Mouse (Mus musculus): ENCODE measurements around the gene Dlg2. TPM values are rescaled to one million over a fixed set of nuclear protein-coding genes. Genes with fewer than 3 reads are reported as not detected.

Dlg2 gene
- polyA plus RNA-seq, 1 experiment: 6.0 TPM

GRCm38 (mm10) chr7:92301046-92301445, 1824.6 kb downstream of the Dlg2 start:
- H3K4me1 ChIP-seq (replicated peaks; ENCODE audit: control insufficient read depth, insufficient read depth, low read length): no peaks in the 10 kb centered on the region
- WGBS: 81% methylated on average over 2 of the region's 2 CpGs
- no peak overlapping the region for H3K27ac ChIP-seq (ENCODE audit: control insufficient read depth, insufficient read depth, low read length)
- H3K36me3 ChIP-seq (ENCODE audit: control insufficient read depth, insufficient read depth, low read length): no peaks in the 10 kb centered on the region
- TF ChIP-seq POLR2A (IDR thresholded peaks at IDR 0.05; ENCODE audit: control insufficient read depth, extremely low read depth, insufficient read depth, low read length, poor library complexity) (no peak), CTCF (IDR thresholded peaks at IDR 0.05; ENCODE audit: borderline replicate concordance, control insufficient read depth, extremely low read depth, insufficient read depth, low read length, poor library complexity) (no peak)
- no peak overlapping the region for H3K4me3 ChIP-seq (ENCODE audit: control insufficient read depth, insufficient read depth, low read length)
- no peaks in the 10 kb centered on the region for H3K27me3 ChIP-seq (ENCODE audit: control insufficient read depth, insufficient read depth, low read length)
- no peak for DNase-seq

GRCm38 (mm10) chr7:92307634-92308033, 1831.2 kb downstream of the Dlg2 start:
- DNase-seq: no peak
- Histone ChIP-seq H3K36me3 (ENCODE audit: control insufficient read depth, insufficient read depth, low read length) (no peaks in the 10 kb centered on the region), H3K4me1 (replicated peaks; ENCODE audit: control insufficient read depth, insufficient read depth, low read length) (no peaks in the 10 kb centered on the region), H3K4me3 (ENCODE audit: control insufficient read depth, insufficient read depth, low read length) (no peak overlapping the region), H3K27me3 (ENCODE audit: control insufficient read depth, insufficient read depth, low read length) (no peaks in the 10 kb centered on the region), H3K27ac (ENCODE audit: control insufficient read depth, insufficient read depth, low read length) (no peak overlapping the region)
- TF ChIP-seq CTCF (IDR thresholded peaks at IDR 0.05; ENCODE audit: borderline replicate concordance, control insufficient read depth, extremely low read depth, insufficient read depth, low read length, poor library complexity): no peak
- no peak for TF ChIP-seq POLR2A (IDR thresholded peaks at IDR 0.05; ENCODE audit: control insufficient read depth, extremely low read depth, insufficient read depth, low read length, poor library complexity)
- WGBS: 99% methylated on average over 2 of the region's 2 CpGs

DNA sequence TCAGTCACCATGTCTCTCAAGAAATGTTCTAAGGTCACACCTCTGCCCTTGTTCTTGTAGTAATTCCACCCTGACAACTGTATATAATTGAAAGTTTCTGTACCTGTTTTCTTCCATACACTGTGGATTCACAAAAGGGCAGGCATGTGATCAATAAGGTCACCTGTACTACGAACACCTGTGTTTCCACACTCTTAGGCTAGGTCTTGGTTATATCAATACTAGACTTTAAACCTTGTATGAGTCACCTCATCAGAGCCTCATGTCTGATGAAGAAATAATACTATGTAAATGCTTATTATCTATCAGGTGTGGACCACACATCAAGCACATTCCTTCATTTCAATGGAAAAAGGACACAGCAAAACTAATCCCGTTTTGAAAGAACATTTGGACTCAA, 1831.7 kb downstream of the Dlg2 start:
- Histone ChIP-seq H3K36me3 (ENCODE audit: control insufficient read depth, insufficient read depth, low read length) (no peaks in the 10 kb centered on the region), H3K27me3 (ENCODE audit: control insufficient read depth, insufficient read depth, low read length) (no peaks in the 10 kb centered on the region), H3K27ac (ENCODE audit: control insufficient read depth, insufficient read depth, low read length) (no peak overlapping the region), H3K4me3 (ENCODE audit: control insufficient read depth, insufficient read depth, low read length) (no peak overlapping the region), H3K4me1 (replicated peaks; ENCODE audit: control insufficient read depth, insufficient read depth, low read length) (no peaks in the 10 kb centered on the region)
- TF ChIP-seq CTCF (IDR thresholded peaks at IDR 0.05; ENCODE audit: borderline replicate concordance, control insufficient read depth, extremely low read depth, insufficient read depth, low read length, poor library complexity): no peak
- TF ChIP-seq POLR2A (IDR thresholded peaks at IDR 0.05; ENCODE audit: control insufficient read depth, extremely low read depth, insufficient read depth, low read length, poor library complexity): no peak
- WGBS: 85% methylated on average over 2 of the region's 2 CpGs
- DNase-seq: no peak

DNA sequence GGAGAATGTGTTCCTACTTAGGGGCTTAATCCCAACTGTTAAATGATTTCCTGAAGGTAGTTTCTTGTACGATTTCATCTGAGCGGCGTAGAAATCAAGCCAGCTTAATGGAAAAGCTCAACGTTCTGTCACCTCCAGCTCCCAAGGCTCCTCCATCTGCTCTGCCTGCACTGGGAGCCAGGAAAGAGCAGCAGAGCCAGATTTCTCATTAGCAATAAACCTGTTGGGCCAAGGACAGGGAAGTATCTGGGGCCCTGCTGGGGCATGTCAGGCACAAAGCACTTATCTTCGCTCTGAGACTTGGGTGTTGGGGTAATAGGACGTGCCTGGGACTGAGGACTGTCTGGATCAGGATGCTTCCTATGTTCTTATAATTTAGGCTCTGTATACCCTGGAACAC, 1839.9 kb downstream of the Dlg2 start:
- Histone ChIP-seq H3K27ac (ENCODE audit: control insufficient read depth, insufficient read depth, low read length) (no peak overlapping the region), H3K36me3 (ENCODE audit: control insufficient read depth, insufficient read depth, low read length) (no peaks in the 10 kb centered on the region), H3K27me3 (ENCODE audit: control insufficient read depth, insufficient read depth, low read length) (no peaks in the 10 kb centered on the region), H3K4me1 (replicated peaks; ENCODE audit: control insufficient read depth, insufficient read depth, low read length) (no peaks in the 10 kb centered on the region), H3K4me3 (ENCODE audit: control insufficient read depth, insufficient read depth, low read length) (no peak overlapping the region)
- TF ChIP-seq POLR2A (IDR thresholded peaks at IDR 0.05; ENCODE audit: control insufficient read depth, extremely low read depth, insufficient read depth, low read length, poor library complexity) (no peak), CTCF (IDR thresholded peaks at IDR 0.05; ENCODE audit: borderline replicate concordance, control insufficient read depth, extremely low read depth, insufficient read depth, low read length, poor library complexity) (no peak)
- 91% methylated on average over 6 of the region's 6 CpGs for WGBS
- DNase-seq: no peak

DNA sequence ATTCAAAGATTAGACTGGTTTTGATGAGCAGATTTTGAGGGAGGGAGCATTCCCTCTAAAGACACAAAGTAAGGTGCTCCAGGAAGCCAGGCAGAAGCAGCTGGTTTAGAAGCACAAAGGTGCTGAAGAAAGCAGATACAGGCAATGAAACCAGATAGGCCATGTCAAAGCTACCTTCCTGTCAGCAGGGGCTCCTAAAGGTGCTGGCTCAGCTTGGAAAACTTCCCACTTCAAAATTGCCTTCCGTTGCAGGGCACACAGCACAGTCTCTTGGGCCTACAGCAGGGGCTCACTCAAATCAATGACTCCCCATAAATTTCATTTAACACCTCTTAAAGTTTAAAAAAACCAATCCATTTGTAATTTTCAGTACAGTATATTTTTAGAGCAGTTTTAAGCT, 1843.0 kb downstream of the Dlg2 start:
- Histone ChIP-seq H3K27me3 (ENCODE audit: control insufficient read depth, insufficient read depth, low read length) (no peaks in the 10 kb centered on the region), H3K4me1 (replicated peaks; ENCODE audit: control insufficient read depth, insufficient read depth, low read length) (no peaks in the 10 kb centered on the region), H3K27ac (ENCODE audit: control insufficient read depth, insufficient read depth, low read length) (no peak overlapping the region), H3K36me3 (ENCODE audit: control insufficient read depth, insufficient read depth, low read length) (no peaks in the 10 kb centered on the region), H3K4me3 (ENCODE audit: control insufficient read depth, insufficient read depth, low read length) (no peak overlapping the region)
- no peak for DNase-seq
- TF ChIP-seq POLR2A (IDR thresholded peaks at IDR 0.05; ENCODE audit: control insufficient read depth, extremely low read depth, insufficient read depth, low read length, poor library complexity): no peak
- TF ChIP-seq CTCF (IDR thresholded peaks at IDR 0.05; ENCODE audit: borderline replicate concordance, control insufficient read depth, extremely low read depth, insufficient read depth, low read length, poor library complexity): no peak
- 87% methylated on average over 1 of the region's 1 CpGs for WGBS

- no peak for DNase-seq
Observed at GRCm38 (mm10) chr7:92320181-92320580, 1843.7 kb downstream of the Dlg2 start.

DNA sequence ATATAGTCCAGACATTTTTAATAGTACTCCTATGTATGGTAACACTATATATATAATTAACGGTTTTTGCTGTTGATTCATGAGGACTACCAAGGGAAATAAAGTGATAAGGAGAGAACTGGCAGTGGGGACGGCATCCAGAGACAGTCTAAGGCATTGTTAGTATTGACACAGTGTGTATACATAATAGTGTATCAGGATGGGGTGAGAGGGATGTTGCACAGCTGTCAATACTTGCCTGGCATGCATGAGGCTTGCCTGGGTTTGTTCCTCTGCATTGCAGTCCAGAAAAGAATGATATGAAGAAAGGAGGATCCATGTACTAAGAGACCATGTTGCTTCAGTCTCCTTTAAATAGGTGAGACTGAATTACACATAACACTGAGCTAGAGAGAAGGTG, 1845.3 kb downstream of the Dlg2 start:
- WGBS: 90% methylated on average over 2 of the region's 2 CpGs

More at GRCm38 (mm10) chr7:92320181-92320580, 1843.7 kb downstream of the Dlg2 start:
- H3K36me3 ChIP-seq (ENCODE audit: control insufficient read depth, insufficient read depth, low read length): no peaks in the 10 kb centered on the region
- H3K4me3 ChIP-seq (ENCODE audit: control insufficient read depth, insufficient read depth, low read length): no peak overlapping the region
- H3K27ac ChIP-seq (ENCODE audit: control insufficient read depth, insufficient read depth, low read length): no peak overlapping the region
- TF ChIP-seq CTCF (IDR thresholded peaks at IDR 0.05; ENCODE audit: borderline replicate concordance, control insufficient read depth, extremely low read depth, insufficient read depth, low read length, poor library complexity) (no peak), POLR2A (IDR thresholded peaks at IDR 0.05; ENCODE audit: control insufficient read depth, extremely low read depth, insufficient read depth, low read length, poor library complexity) (no peak)
- H3K27me3 ChIP-seq (ENCODE audit: control insufficient read depth, insufficient read depth, low read length): no peaks in the 10 kb centered on the region
- H3K4me1 ChIP-seq (replicated peaks; ENCODE audit: control insufficient read depth, insufficient read depth, low read length): no peaks in the 10 kb centered on the region

More for the DNA sequence above, 1845.3 kb downstream of the Dlg2 start:
- no peak for TF ChIP-seq CTCF (IDR thresholded peaks at IDR 0.05; ENCODE audit: borderline replicate concordance, control insufficient read depth, extremely low read depth, insufficient read depth, low read length, poor library complexity)
- TF ChIP-seq POLR2A (IDR thresholded peaks at IDR 0.05; ENCODE audit: control insufficient read depth, extremely low read depth, insufficient read depth, low read length, poor library complexity): no peak
- Histone ChIP-seq H3K27ac (ENCODE audit: control insufficient read depth, insufficient read depth, low read length) (no peak overlapping the region), H3K4me3 (ENCODE audit: control insufficient read depth, insufficient read depth, low read length) (no peak overlapping the region), H3K27me3 (ENCODE audit: control insufficient read depth, insufficient read depth, low read length) (no peaks in the 10 kb centered on the region), H3K36me3 (ENCODE audit: control insufficient read depth, insufficient read depth, low read length) (no peaks in the 10 kb centered on the region), H3K4me1 (replicated peaks; ENCODE audit: control insufficient read depth, insufficient read depth, low read length) (no peaks in the 10 kb centered on the region)
- DNase-seq: no peak
